Mouse (Mus musculus) mesoderm, embryonic 11.5 days (tissue): ENCODE measurements at regions not wholly inside any gene's neighbourhood (a gene's known extent, or its start where the extent isn't known, plus 50 kb on each side); places are given as distances from the start of the nearest gene placed in this dataset.

Experiments used
- DNase-seq: peaks from one replicate; pipeline ENCODE4 v3.0.0-alpha.2; 2012; ENCODE audit warnings: low read depth, low spot score

GRCm38 (mm10) chr6:51754239-51754681, 230.6 kb downstream of the Snx10 start:
- DNase-seq = no peak

GRCm38 (mm10) chr6:51757131-51757530, 233.4 kb downstream of the Snx10 start:
- DNase-seq = no peak

- no peak for DNase-seq
These were observed 234.0 kb downstream of the Snx10 start for GRCm38 (mm10) chr6:51757746-51758145.

- DNase-seq = no peak
These were observed 235.1 kb downstream of the Snx10 start for GRCm38 (mm10) chr6:51758781-51759180.

- no peak for DNase-seq
These were observed 236.7 kb downstream of the Snx10 start for GRCm38 (mm10) chr6:51760372-51760771.

GRCm38 (mm10) chr6:51761506-51761905, 237.8 kb downstream of the Snx10 start:
- no peak for DNase-seq

GRCm38 (mm10) chr6:51766482-51766881, 242.8 kb downstream of the Snx10 start:
- no peak for DNase-seq

- DNase-seq = peak; percentile 70
These were observed 244.1 kb downstream of the Snx10 start for GRCm38 (mm10) chr6:51767582-51768341.

- no peak for DNase-seq
These were observed 241.3 kb downstream of the Skap2 start for GRCm38 (mm10) chr6:51771001-51771400.

GRCm38 (mm10) chr6:51771424-51771823, 240.9 kb downstream of the Skap2 start:
- DNase-seq = peak; percentile 41

- no peak for DNase-seq
These were observed 237.6 kb downstream of the Skap2 start for GRCm38 (mm10) chr6:51774771-51775170.

GRCm38 (mm10) chr6:51785615-51786014, 226.7 kb downstream of the Skap2 start:
- DNase-seq = no peak

GRCm38 (mm10) chr6:51786836-51787235, 225.5 kb downstream of the Skap2 start:
- DNase-seq = no peak

- DNase-seq = no peak
These were observed 224.2 kb downstream of the Skap2 start for GRCm38 (mm10) chr6:51788156-51788555.

GRCm38 (mm10) chr6:51790293-51790692, 222.1 kb downstream of the Skap2 start:
- no peak for DNase-seq

- no peak for DNase-seq
These were observed 221.7 kb downstream of the Skap2 start for GRCm38 (mm10) chr6:51790693-51791092.

- DNase-seq = peak; percentile 61
These were observed 217.0 kb downstream of the Skap2 start for GRCm38 (mm10) chr6:51795300-51795699.

GRCm38 (mm10) chr6:51798577-51799240, 213.6 kb downstream of the Skap2 start:
- DNase-seq = no peak

- DNase-seq = no peak
These were observed 206.7 kb downstream of the Skap2 start for GRCm38 (mm10) chr6:51805656-51806055.
